Mouse (Mus musculus) neutrophil, adult 83 days (primary cell): ENCODE data around the gene Dner. TPM values are rescaled to one million over a fixed set of nuclear protein-coding genes. Genes with fewer than 3 reads are reported as not detected.

ENCODE experiments used
- total RNA-seq, 2 experiments: library from RNA; stranded (reverse); gene quantifications; one replicate each; pipeline ENCODE4 v1.2.4; 2023

The Dner gene
- under 1 TPM in 1 of 2 experiments, not detected in 1; 0.22 TPM for total RNA-seq

GRCm38 (mm10) chr1:84695517-84696411 lies at the start of gene Dner:
Gene Dner, minus strand, starts transcription at chr1:84696221.

DNA sequence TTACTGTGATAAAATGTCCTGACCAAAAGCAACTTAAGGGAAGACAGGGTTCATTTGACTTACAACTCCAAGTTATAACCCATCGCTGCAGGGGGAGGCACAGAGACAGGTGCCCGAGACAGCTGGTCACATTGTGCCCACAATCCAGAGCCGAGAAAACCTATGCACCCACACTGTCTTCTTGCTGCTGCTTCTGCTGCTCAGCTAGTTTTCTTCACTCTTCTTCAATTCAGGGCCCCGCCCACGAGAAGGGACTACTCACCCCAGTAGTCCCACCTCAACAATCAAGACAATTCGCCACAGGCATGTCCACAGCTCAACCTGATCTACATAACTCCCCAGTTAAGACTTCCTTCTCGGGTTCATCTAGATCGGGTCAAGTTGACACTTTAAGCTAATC lies 332.1 kb downstream of the Dner start, which contains the start of gene Pid1:
TSS of gene Pid1 (minus strand) at position 214 of the 400 bp plus-strand sequence.

Other genes starting within 250 kb of the Dner start
- gene Fbxo36, start 143.6 kb upstream of the Dner start, total RNA-seq: 1 to 10 TPM in 1 of 2 experiments, under 1 TPM in 1; 0.39 to 1.1 TPM
- gene Trip12, start 144.3 kb upstream of the Dner start, total RNA-seq: 100 to 1,000 TPM; 210 to 219 TPM
- 1 to 10 TPM; 3.1 to 3.8 TPM for gene Slc16a14, start 238.9 kb upstream of the Dner start, total RNA-seq